Mouse (Mus musculus): ENCODE results near the gene Lyrm9.

DNA sequence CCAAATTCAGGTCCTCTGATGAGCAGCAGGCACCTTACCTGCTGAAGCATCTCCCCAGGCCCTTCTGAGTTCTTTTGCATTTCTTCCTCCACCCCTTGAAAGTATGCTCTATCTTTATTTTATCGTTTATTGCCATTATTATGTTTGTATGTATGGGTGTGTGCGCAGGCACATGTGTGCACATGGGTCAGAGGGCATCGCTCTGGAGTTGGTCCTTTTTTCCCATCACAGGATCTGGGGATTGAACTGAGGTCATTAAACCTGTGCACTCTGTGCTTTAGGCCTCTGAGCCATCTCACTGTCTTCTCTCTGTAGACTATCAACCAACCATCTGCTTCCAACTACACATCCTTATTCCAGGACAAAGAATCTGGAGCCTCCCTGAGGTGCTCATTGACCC lies 53.3 kb downstream of the Lyrm9 start:
- TF ChIP-seq CTCF (IDR thresholded peaks at IDR 0.05; ENCODE audit: borderline replicate concordance, extremely low read depth, insufficient read depth, insufficient read length) (no peak), POLR2A (IDR thresholded peaks at IDR 0.05; ENCODE audit: borderline replicate concordance, extremely low read depth, insufficient read depth, insufficient read length, poor library complexity, severe bottlenecking) (no peak)

Measured in brain, embryonic 14.5 days (tissue).